Mouse (Mus musculus) spleen, postnatal 14 days (tissue): ENCODE results near the gene Zgpat.
A peak's percentile ranks its signal among the peaks of the same experiment; 100 is the strongest.

ENCODE experiments used
- DNase-seq, 2 experiments: peaks; one replicate each; pipeline ENCODE4 v3.0.0; 2021 to 2022; ENCODE audit warnings: low spot score in 2 of 2

Gene Zgpat

GRCm38 (mm10) chr2:181384919-181385391, 20.2 kb downstream of the Zgpat start:
- no peak for DNase-seq

DNA sequence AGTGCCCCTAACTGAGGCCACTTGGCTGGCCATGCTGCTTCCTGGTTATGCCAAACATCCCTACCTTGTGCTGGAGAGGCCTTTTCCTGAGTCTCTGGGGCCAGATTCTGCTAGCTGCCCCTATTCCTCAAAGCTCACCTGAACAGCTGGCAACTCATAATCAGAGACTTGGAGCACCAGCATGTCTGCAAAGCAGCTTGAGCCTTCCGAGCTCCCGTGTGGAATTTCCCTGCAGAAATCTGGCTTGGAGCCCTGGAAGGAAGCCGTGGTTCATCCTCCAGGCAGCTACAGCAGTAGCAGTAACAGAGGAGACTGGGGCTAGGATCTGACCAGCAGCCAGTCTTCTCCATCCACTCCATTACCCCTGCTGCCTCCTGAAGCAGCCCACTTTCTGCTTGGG, 21.2 kb downstream of the Zgpat start:
- DNase-seq, result no peak

DNA sequence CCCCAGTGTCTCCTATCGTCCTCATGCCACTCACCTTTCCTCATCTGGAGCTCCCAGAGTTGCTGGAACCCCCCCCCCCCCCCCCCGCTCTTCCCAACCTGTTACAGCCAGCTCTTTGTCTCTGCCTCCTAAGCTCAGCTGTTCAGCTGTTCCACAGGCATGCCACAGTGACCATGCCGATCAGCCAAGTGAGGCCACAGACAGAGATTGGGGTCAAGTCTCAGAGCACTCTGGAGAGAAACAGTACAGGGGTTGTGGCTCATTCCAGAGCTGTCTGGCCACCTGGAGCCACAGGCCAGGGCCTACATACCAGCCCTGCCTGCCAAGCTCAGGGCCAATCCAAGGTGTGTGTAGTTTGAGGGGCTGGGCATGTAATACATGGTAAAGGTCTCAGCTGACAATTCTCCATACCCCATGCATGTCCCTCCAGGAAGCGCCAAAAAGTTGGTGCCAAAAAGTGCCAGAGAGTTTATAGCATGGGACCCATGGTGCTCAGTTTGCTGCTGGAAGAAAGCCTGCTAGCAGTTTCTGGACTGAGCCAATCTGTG, 22.0 kb downstream of the Zgpat start:
- DNase-seq, result no peak

DNA sequence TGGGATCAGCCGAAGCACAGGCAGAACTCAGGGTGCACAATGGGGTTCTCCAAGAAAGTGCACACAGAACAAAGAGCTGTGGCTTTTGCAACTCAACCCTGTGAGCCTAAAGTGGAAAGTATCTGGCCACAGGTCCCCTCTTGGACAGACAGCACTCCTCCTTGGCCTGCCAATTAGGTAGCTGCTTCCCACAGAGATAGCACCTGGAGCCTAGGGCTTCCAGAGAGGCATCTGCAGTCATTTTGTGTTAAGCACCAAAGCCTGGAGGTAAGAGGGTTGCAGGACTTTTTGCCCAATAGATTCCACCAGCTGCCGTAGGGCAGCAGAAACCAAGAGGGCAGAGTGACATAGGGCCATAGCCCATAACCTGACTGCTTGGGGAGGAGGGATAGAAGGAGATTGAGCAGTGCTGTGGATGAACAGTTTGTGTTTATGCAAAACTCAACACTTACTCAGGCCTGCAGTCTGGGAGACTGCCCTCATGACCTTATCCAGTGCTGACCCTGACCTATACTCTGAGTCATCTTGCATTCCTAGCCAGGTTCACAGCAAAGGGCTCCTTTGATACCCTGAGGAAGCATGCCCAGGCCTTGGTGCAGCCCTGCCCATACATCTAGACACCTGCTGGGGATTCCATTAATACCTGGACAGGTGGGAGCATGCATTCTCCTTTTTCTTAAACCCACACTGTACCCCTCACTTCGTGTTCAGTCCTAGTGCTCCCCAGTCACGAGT, 25.6 kb downstream of the Zgpat start:
- DNase-seq, result no peak

DNA sequence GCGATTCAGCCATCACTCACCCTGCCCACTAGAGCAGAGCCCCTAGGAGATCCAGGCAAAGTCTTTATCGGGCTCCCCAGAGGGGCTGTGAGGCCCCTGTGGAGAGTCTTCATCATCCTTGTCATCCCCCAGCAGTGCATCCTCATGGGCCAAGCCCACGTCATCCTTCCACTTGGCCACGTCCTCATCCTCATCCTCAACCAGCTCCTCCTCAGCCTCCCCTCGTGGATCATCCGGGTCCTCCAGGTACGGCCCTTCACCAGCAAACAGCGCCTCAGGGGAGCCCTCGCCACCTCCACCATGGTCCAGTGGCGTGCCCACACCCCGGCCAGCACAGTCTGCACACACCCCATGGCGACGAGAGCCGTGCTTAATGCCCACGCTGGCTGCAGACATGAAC, 26.3 kb downstream of the Zgpat start:
- DNase-seq, result no peak

DNA sequence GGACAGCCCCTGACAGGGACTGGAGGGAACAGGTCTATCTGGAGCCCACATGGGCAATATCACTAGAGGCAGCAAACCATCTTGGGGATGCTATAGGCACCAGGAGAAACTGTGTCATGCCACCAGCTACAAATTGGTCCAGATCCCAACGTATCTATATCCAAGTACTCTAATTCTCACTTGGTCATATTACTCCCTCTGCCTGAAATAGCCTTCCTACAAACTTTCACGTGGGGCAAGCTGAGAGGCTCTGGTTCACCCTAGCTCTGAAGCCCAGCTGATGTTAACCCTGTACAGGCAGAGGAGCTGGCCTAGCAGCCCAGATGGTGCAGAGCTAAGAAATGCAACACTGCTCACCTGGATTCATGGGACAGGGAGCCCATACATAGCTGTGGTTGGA, 26.8 kb downstream of the Zgpat start:
- DNase-seq, result no peak

GRCm38 (mm10) chr2:181392600-181393213, 28.0 kb downstream of the Zgpat start:
- peak; percentile 61 to 79 for DNase-seq

DNA sequence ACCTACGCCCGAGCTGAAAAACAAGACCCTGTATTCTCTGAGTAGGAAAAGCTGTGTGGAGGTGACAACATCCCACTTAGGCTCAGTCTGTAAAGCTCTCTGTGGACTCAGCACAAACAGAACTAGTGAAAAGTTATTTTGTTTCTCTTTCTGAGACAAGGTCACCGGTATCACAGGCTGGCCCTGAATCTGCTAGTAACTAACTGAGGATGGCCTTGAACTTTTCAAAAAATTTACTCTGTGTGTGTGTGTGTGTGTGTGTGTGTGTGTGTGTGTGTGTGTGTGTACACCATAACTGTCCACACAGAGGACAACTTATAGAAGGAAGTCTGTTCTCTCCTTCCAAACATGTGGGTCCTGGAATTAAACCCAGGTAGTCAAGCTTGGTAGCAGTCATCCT, 29.4 kb downstream of the Zgpat start:
- no peak for DNase-seq

DNA sequence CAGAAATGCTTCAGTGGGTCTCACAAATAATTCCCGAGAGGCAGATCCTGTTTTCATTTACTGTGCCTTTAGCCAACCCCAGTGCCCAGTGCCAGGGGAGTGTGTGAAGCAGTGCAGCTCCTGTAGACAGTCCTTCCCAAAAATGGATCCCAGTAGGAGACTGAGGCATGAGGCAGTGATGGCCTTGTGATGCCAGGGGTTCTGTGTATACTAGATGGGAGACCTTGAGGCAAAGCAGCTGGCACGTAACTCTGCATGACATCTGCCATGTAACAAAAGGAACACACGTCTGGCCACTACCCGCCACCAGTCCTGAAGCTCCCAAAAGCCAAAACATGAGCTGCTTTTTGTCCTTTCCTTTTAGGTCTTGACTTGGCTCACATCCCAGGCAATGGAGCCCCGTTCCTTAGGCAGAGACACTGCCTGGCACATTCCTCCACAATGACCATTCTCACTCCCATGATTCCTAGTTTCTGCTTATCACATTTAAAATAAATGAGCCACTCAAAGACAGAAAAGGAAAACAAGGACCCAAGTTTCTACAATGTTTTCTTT, 32.6 kb downstream of the Zgpat start:
- no peak for DNase-seq

DNA sequence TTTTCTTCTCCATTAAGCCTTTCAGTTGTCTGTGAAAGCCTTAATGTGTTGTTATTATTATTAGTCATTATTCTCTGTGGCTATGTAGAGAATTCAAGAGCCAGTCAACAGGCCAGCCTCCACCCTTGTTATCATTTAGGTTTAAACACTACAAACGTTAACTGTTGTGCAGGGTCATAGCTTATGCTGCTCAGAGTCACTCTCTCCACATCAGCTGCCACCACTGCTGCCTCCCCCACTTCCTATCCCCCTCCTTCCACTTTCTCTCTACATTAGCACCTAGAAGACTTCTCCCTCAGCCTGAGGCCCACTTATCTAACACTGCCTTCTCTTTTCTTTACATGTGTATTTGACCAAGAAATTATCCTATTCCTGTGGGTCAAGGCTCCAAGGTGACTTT, 36.8 kb downstream of the Zgpat start:
- DNase-seq, result no peak

GRCm38 (mm10) chr2:181403722-181404121, 39.0 kb downstream of the Zgpat start:
- no peak for DNase-seq

DNA sequence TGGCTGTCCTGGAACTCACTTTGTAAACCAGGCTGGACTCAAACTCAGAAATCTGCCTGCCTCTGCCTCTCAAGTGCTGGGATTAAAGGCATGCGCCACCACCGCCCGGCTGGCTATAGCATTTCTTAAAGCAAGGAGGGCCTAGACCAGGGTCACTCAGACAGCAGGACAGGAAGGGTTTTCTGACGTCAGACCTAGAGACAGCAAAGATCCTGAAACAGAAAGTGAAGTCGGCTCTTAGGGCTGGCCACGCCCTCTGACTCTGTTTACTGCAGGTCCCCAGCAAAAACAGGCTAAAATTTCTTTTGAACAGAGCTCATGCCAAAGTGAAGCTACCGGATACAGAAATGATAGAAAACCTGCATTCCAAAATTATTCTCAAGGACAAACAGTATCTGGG, 44.9 kb downstream of the Zgpat start:
- no peak for DNase-seq

DNA sequence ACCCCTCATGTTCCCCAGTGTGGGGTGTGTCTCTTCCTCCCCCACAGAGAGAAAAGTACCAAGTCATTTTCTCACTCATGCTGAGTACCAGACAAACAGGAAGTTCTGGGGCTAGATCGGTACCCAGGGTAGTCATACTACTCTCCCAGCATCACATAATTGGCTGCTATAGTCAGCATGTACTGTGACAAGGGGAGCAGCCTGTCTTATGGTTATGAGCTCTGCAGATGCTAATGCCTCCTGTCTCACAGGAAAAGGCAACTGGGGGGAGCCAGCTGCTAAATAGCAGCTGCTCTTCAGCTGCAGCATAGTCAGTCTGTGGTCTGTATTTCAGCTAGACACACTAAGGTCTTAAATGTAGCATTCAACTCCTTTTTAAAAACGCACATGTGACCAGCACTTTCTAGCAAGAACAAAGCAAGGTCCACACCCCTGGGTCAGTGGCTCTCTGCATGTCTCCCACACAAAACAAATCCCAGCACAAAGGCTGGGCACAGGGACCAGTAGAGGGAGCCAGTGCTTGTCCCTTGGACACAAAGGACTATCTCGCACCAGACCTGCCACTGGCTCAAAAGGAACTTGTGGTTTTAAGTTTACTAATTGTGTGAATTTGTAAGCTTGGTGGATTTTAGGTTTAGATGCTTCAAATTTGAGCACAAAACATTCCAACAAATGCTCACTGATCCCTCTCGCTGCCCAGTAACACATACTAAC, 46.2 kb downstream of the Zgpat start:
- peak in 1 of 2 experiments; percentile 43 for DNase-seq

DNA sequence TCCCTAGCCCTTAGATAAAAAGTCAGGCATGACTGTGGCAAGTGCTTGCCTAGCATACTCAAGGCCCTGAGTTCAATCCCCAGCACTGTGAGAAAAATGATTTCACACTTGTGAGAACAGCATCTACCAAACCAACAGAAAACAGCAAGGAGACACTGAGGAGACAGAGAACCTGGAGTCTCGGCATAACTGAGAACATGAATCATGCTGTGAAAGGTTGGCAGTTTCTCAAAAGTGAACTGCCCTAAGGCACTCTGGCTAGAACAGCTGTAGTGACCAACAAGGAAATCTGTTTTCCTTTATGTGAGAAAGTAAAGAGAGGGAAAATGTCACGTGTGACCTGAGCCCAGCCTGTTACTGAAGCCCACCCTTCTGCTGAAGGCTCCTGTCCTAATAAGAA, 48.4 kb downstream of the Zgpat start:
- DNase-seq, result no peak

GRCm38 (mm10) chr2:181415945-181416344, 51.2 kb downstream of the Zgpat start:
- no peak for DNase-seq

DNA sequence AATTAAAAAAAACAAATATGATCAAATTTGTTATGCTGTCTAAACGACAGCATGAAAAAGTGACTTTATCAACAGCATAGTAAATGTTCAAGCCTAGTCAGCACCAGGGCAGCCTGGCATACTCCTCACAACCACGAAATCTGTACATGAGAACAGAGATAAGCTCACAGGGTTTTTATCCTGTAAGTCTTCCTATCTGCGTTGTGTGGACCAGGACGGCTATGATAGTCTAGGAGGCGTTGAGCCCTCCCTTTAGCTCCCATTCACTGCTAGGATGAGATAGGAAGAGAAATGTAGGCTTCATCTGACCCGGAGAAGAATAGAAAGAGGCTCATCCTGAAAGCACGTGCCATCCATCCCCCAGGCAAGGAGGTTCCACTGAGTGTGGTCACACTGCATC, 54.6 kb downstream of the Zgpat start:
- no peak for DNase-seq

DNA sequence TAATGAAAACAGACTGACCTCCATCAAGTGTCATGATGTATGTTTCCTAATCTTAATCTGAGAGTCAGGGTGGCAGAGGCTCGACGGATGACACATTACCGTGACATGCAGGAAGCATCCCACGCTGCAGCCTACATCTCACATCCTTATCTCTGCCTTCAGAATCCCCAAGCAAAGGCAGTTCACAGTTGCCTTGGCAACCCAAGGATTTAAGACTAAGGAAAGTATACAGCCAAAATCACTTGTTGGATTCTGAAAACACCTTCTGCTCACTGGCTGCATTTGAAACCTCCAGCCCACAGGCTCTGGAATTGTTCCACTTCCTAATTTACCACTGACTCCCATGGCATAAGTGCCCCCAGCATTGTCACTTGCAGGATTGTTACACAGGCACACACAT, 55.7 kb downstream of the Zgpat start:
- no peak for DNase-seq

DNA sequence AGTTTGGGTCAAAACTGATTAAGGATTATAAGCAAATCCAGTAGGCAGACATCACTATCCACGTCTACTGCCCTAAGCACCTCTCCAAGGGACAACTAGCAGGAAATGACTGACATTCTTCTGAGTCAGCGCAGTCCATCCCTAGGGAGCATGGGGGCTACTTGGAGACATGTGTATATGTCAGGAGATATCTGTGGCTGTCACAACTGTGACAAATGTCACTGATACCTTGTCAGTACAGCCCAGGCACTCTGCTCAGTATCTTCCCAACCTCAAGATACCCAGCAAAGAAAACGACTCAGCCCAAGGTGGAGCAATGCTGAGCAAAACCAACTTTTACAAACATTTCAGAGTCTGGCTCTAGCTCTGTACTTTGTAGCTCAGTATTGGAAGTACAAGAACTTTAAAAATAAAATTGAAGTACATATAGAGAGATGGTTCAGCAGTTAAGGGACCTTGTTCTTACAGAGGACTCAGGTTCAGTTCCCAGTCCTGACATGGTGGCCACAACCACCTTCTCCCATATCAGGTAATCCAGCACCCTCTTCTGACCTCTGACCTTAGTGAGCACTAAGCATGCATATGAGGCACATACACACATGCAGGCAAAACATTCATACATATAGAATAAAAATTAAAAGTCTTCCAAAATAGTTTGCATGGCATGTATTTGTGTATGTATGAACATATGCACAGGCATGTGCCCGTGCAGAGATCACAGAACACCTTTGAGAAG, 56.3 kb downstream of the Zgpat start:
- DNase-seq, result no peak

- no peak for DNase-seq
Measured at GRCm38 (mm10) chr2:181423834-181424233, 59.1 kb downstream of the Zgpat start.
